Mouse (Mus musculus): ENCODE measurements around the gene Gpr180.
"Not testable (repeated sequence)": the region's sequence is repeated elsewhere in the genome, so short reads cannot be mapped to it uniquely, and the experiment has no call there.

Gene Gpr180

DNA sequence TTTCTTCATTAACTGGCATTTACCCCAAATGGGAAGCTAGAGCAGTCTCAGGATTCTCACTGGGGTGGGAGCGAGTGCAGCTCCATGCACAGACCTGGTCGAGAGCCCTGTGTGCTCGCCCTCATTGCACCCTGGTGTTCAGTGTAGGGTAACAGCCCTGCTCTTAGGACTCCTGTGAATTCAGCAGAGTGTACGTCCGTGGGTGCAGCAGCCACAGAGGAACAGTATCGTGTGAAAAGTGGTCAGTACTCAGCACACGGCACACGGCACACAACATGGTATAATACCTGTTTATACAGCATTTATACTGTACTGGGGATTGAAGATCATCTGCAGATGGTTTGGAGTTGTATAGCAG is 15.3 kb downstream of the Gpr180 start:
- no peak for DNase-seq (ENCODE audit: low spot score)

DNA sequence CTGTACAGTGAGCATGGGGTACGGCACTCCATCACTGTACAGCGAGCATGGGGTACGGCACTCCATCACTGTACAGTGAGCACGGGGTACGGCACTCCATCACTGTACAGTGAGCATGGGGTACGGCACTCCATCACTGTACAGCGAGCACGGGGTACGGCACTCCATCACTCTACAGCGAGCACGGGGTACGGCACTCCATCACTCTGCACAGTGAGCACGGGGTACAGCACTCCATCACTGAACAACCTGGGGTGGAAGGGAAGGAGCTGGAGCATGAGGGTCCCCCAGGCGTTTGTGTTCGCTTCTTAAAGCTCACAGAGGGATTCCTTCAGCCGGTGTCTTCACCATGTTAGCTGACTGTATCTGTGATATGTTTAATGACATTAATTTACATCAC is 19.1 kb downstream of the Gpr180 start:
- DNase-seq (ENCODE audit: low spot score), result not testable (repeated sequence)

GRCm38 (mm10) chr14:118156740-118157139 is 19.8 kb downstream of the Gpr180 start:
- DNase-seq (ENCODE audit: low spot score), result no peak

DNA sequence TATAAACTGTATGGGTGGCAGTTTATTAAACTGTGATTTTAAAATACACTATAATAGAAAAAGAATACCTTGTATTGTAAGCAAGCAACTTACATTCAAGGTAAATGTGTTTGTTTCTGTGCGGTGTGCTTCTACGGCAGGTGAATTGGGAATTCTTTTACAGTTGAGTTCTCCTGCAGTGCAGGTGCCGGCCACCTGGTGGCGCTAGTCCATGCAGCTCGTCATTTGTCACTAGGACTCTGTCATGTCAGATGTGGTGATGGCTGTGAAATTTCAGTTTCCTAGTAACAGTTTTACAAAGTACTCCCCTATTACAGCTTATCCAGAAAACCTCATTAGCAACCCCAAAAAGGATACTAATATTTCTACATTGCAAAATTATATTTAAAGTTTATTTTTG is 20.2 kb downstream of the Gpr180 start:
- peak; percentile 26 for DNase-seq (ENCODE audit: low spot score)

GRCm38 (mm10) chr14:118161751-118162150 is 24.8 kb downstream of the Gpr180 start:
- no peak for DNase-seq (ENCODE audit: low spot score)

DNA sequence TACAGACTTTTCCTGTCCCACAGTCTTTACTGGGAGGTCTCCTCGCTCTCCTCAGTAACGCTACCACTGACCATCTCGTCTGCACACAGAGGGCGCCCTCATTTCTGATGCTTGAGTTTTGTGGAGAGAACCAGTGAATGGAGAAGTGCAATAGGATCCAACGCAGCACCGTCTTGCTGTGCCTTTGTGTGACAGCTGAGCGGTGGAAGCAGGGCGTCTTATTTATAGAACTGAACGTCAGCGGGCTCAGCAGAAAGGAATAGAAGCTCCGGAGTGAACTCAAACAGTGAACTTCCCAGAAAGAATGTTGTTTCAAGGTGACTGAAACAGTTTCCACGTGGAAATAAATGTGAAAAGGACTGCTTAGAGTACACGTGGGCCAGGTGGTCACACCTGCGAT is 25.7 kb downstream of the Gpr180 start:
- no peak for DNase-seq (ENCODE audit: low spot score)

GRCm38 (mm10) chr14:118168776-118169175 is 31.8 kb downstream of the Gpr180 start:
- DNase-seq (ENCODE audit: low spot score), result no peak

- no peak for DNase-seq (ENCODE audit: low spot score)
These were observed 36.7 kb downstream of the Gpr180 start for GRCm38 (mm10) chr14:118173590-118174203.

- no peak for DNase-seq (ENCODE audit: low spot score)
These were observed 38.2 kb downstream of the Gpr180 start for GRCm38 (mm10) chr14:118175071-118175693.

- DNase-seq (ENCODE audit: low spot score), result no peak
These were observed 38.7 kb downstream of the Gpr180 start for GRCm38 (mm10) chr14:118175694-118176085.

DNA sequence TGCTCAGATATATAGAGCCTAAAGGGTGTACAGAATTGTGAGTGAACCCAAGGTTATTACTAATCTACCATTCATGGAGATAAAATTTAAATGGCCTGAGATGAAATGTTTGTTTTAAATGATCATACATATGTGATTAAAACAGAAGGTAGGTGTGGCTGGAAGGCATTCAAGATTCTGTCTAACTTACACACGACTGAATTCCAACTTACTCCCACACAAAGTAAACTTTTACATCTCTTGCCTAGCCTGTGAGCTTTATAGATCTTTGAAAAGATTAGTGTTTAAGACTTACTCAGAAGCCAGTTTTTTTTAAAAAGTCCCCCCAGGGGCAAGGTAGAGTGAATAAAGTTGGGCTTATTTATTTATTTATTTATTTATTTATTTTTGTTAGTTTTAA is 42.3 kb downstream of the Gpr180 start:
- no peak for DNase-seq (ENCODE audit: low spot score)

GRCm38 (mm10) chr14:118179701-118180100 is 42.7 kb downstream of the Gpr180 start:
- no peak for DNase-seq (ENCODE audit: low spot score)

GRCm38 (mm10) chr14:118180117-118180557 is 43.2 kb downstream of the Gpr180 start:
- DNase-seq (ENCODE audit: low spot score), result peak; percentile 7

DNA sequence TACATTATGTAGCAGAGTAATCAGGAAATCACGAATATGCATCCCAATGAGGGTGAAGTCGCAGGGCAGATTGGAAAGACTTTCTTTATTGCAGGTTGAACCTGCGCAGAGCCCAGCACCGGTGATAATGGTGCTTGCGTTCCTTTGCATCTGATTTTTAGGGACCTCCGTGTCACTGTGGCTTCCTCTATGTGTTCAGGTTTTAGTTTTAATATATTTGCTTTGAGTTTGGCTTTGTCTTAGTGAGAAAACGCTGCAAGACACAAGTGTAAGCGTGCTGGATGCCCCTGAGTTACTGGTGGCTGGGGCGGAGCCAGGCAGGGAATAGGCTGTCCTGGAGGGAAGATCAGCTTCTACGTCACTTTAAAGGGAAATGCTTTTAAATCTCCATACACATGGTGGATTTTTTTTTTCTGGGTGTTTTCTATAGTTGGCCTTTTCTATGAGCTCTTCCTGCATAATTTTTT is 43.8 kb downstream of the Gpr180 start:
- DNase-seq (ENCODE audit: low spot score), result no peak

GRCm38 (mm10) chr14:118191442-118191841 is 54.5 kb downstream of the Gpr180 start:
- no peak for DNase-seq (ENCODE audit: low spot score)

GRCm38 (mm10) chr14:118193001-118193628 is 56.2 kb downstream of the Gpr180 start:
- DNase-seq (ENCODE audit: low spot score), result no peak

GRCm38 (mm10) chr14:118193663-118194062 is 56.7 kb downstream of the Gpr180 start:
- no peak for DNase-seq (ENCODE audit: low spot score)

GRCm38 (mm10) chr14:118194219-118194914 is 57.4 kb downstream of the Gpr180 start:
- no peak for DNase-seq (ENCODE audit: low spot score)

- no peak for DNase-seq (ENCODE audit: low spot score)
These were observed 60.1 kb downstream of the Gpr180 start for GRCm38 (mm10) chr14:118197063-118197462.

GRCm38 (mm10) chr14:118200731-118201130 is 63.8 kb downstream of the Gpr180 start:
- no peak for DNase-seq (ENCODE audit: low spot score)

DNA sequence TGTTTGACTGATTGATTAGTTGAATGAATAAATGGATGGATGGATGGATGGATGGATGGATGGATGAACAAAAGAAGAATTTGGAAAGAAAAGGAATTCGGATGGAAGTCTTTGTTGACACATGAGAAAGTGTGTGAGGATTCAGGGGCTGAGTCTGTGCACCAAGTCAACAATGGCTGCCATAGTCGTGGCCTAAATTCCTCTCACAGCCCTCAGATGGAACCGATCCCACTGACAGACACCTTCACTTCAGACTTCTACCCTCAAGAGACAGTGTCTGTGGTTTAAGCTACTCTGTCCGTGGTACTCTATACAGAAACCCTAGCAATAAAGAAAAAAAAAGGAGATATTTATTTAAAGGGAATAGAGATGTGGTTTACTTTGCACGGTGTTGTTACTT is 65.0 kb downstream of the Gpr180 start:
- DNase-seq (ENCODE audit: low spot score), result no peak

DNA sequence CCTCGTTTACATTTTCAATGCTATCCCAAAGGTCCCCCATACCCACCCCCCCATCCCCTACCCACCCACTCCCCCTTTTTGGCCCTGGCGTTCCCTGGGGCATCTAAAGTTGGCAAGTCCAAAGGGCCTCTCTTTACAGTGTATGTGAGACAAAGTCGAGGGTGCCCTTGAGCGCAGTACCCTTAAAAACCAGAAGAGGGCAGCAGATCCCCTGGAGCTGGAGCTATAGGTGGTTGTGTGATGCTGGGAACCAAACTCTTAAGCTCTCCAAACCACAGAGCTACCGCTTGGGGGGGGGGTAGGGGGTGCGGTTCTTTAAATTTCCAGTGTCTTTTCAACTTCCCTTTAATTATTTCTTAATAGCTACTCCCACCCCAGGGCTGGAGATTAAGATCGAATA is 66.1 kb downstream of the Gpr180 start:
- DNase-seq (ENCODE audit: low spot score), result no peak

DNA sequence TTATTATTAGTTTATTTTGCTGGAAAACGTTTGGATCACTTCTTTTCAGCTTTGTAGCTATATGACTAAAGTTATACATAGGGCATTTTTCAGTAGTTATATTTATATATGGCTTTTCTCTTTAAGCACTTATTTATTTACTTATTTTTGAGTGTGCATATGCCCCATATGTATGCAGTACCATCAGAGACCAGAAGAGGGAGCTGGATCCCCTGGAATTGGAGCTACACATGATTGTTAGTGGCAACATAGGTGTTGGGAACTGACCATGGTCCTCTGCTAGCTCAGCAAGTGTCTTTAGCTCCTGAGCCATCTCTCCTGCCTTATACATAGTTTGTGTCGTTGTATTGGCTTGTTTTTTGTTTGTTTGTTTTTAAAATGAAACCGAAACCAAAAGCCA is 70.4 kb downstream of the Gpr180 start:
- peak; percentile 5 for DNase-seq (ENCODE audit: low spot score)

Data from adipocyte (in vitro differentiated cells).